Mouse (Mus musculus) hindbrain, postnatal 0 days (tissue): ENCODE results near the gene Fgf2. TPM values are rescaled to one million over a fixed set of nuclear protein-coding genes. Genes with fewer than 3 reads are reported as not detected.

Experiments used
- ATAC-seq: fragments of 200-750 bp; cut with Nextera tagmentation; 2 replicates; pipeline ENCODE4 v1.8.0; 2017; ENCODE audit warnings: mild to moderate bottlenecking, moderate TSS enrichment, moderate library complexity
- DNase-seq: peaks from one replicate; pipeline ENCODE4 v3.0.0-alpha.2; 2015; ENCODE audit warnings: low spot score
- H3K27ac ChIP-seq: fragments of 300-500 bp; sonication (generic); 2 replicates; pipeline ENCODE4 v1.5.1; 2014; ENCODE audit warnings: mild to moderate bottlenecking
- H3K27me3 ChIP-seq: fragments of 300-500 bp; sonication (generic); 2 replicates; pipeline ENCODE4 v1.6.1; 2014; ENCODE audit warnings: low read length, mixed read lengths; ENCODE audit not compliant: insufficient read depth
- H3K36me3 ChIP-seq: fragments of 300-500 bp; sonication (generic); 2 replicates; pipeline ENCODE4 v1.6.1; 2014; ENCODE audit warnings: low read length, mixed read lengths; ENCODE audit not compliant: insufficient read depth
- H3K4me1 ChIP-seq: fragments of 300-500 bp; sonication (generic); 2 replicates; pipeline ENCODE4 v1.6.1; 2014; ENCODE audit warnings: antibody characterized with exemption, low read length, mixed read lengths; ENCODE audit not compliant: insufficient read depth
- H3K4me2 ChIP-seq: fragments of 300-500 bp; sonication (generic); 2 replicates; pipeline ENCODE4 v1.6.1; 2014; ENCODE audit warnings: low read depth, mild to moderate bottlenecking, low read length, moderate library complexity, mixed read lengths
- H3K4me3 ChIP-seq: fragments of 300-500 bp; sonication (generic); 2 replicates; pipeline ENCODE4 v1.5.1; 2014; ENCODE audit warnings: low read length
- H3K9ac ChIP-seq: fragments of 300-500 bp; sonication (generic); replicated peaks from 2 replicates; pipeline ENCODE4 v1.6.1; 2014; ENCODE audit warnings: mild to moderate bottlenecking, low read length, moderate library complexity, mixed read lengths
- H3K9me3 ChIP-seq: fragments of 300-500 bp; sonication (generic); 2 replicates; pipeline ENCODE4 v1.6.1; 2016; ENCODE audit warnings: low read length, mixed read lengths
- CTCF ChIP-seq: IDR thresholded peaks from 2 replicates; pipeline ENCODE4 v1.5.1; 2016; ENCODE audit warnings: antibody characterized with exemption, control low read depth, low read depth
- WGBS: fragments of 180-500 bp; shearing (Covaris S2); extraction: QIAGEN DNeasy Blood & Tissue Kit; methylation state at CpG from one replicate; pipeline ENCODE4 v1.1.7; 2014; 5-methylcytosine and 5-hydroxymethylcytosine counted together
- polyA plus RNA-seq: library from polyadenylated mRNA; unstranded; fragments of >200 nt; fragmentation: Nextera tagmentation; extraction: Ambion mirVana; gene quantifications from 2 replicates; pipeline ENCODE4 v1.2.1, GENCODE M21; 2015
- total RNA-seq: library from RNA; depleted of rRNA; stranded (reverse); fragments of >200 nt; gene quantifications from 2 replicates; pipeline ENCODE4 v1.2.3, GENCODE M21; 2014

Fgf2 gene
- total and polyA plus RNA-seq, 2 experiments from 2014 or later: 1.1 to 2.9 TPM

DNA sequence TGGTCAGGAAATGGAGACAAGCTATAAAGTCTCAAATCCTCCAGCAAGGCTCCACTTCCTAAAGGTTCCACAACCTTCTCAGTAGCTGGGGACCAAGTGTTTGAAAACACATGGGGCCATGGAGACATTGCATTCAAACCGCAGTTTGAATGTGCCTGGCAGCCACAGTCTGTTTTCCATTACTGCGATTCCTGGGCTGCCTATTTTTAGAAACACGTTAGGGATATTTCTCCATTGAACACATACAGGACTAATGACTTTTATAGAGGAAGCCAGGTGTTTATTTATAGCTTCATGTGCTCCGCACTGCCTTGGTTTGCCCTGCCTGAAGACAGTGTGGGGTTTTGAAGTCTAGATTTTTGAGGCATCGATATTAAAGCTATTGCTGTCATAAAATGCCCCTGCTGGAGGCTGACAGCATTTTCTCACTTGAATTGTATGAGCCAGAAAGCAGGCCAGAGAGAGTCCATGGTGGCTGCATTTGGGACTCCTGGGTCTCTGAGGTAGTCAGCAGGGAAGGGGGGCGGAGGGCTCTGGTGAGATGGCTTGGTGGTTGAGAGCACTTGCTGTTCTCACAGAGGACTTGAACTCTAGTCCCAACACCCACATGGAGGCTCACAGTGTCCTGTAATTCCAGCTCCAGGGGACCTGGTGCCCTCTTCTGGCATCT is 35.1 kb downstream of the Fgf2 start:
- 0 out of 2 replicates have a peak, but pooled peaks have one; percentile 7 for TF ChIP-seq CTCF
- 0 out of 2 replicates have a peak, but pooled peaks cover 3% of the 10 kb centered on the region for H3K4me1 ChIP-seq
- no peak for ATAC-seq
- H3K9me3 ChIP-seq: no peaks in the 10 kb centered on the region
- 78% methylated on average over 6 of the region's 6 CpGs for WGBS
- H3K27me3 ChIP-seq: no peaks in the 10 kb centered on the region
- no peak overlapping the region for H3K4me3 ChIP-seq
- H3K27ac ChIP-seq: no peak overlapping the region
- no peak overlapping the region for H3K9ac ChIP-seq
- DNase-seq: no peak
- H3K4me2 ChIP-seq: no peak overlapping the region
- no peaks in the 10 kb centered on the region for H3K36me3 ChIP-seq

GRCm38 (mm10) chr3:37387310-37387709 is 39.2 kb downstream of the Fgf2 start:
- no peaks in the 10 kb centered on the region for H3K27me3 ChIP-seq
- H3K9ac ChIP-seq: no peak overlapping the region
- no peaks in the 10 kb centered on the region for H3K9me3 ChIP-seq
- no peak for ATAC-seq
- H3K4me3 ChIP-seq: no peak overlapping the region
- H3K4me2 ChIP-seq: no peak overlapping the region
- 90% methylated on average over 6 of the region's 6 CpGs for WGBS
- H3K27ac ChIP-seq: no peak overlapping the region
- no peak for DNase-seq
- H3K4me1 ChIP-seq: no peaks in the 10 kb centered on the region
- H3K36me3 ChIP-seq: no peaks in the 10 kb centered on the region
- no peak for TF ChIP-seq CTCF

DNA sequence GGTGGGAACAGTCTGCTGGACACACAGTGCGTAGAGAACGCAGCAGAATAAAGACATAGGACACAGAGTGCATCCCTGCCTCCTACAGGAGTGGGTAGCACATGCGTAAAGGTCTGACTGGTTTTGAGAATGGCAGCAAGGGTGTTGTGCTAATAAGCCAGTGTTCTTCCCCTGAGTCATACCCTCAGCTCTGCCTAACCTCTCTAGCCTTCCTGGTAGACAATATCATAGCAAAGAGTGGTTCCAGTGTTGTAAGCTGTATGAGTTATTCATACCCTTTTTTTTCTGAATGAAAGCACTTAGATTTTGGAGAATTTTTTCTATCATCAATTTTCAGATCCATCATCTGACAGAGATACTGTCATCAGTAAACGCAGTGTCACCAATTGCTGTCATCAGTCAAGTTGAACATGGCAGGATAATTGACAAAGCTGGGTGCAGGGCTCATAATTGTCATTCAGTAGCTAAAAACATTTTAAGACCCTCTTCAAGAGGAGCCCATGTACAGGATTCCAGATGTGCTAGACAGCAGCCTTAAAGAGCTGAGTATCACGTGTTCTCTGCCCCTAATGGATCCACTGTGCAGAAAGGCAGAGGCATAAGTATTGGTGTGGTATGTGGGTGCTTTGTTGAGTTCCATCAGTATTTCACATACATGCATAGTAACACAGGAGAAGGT is 48.9 kb downstream of the Fgf2 start:
- DNase-seq (no peak), ATAC-seq (no peak)
- WGBS: 90% methylated on average over 5 of the region's 5 CpGs
- Histone ChIP-seq H3K27ac (no peak overlapping the region), H3K4me1 (0 out of 2 replicates have a peak, but pooled peaks cover 6% of the 10 kb centered on the region), H3K9ac (no peak overlapping the region), H3K27me3 (no peaks in the 10 kb centered on the region), H3K9me3 (no peaks in the 10 kb centered on the region), H3K36me3 (no peaks in the 10 kb centered on the region), H3K4me2 (no peak overlapping the region), H3K4me3 (no peak overlapping the region)
- no peak for TF ChIP-seq CTCF

DNA sequence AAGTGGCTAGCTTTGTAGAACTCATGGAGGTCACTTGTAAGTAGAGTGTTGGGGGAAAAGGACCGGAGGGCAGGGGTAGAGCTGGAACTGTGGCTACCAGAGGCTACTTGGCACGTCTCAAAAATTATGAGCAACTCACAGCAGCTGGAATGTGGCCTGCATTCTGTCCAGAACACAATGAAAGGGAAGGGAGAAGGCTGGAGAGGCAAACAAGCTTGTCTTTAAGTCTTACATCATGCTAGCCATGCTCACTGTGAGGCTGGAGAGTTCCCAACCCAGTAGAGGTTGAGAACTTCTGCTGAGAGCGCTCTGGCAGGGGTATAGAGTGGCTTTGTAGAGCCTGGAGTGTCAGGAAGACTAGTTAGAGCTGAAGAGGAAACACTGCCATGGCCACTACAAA is 49.5 kb downstream of the Fgf2 start:
- H3K27ac ChIP-seq: no peak overlapping the region
- DNase-seq (no peak), ATAC-seq (no peak)
- no peaks in the 10 kb centered on the region for H3K9me3 ChIP-seq
- H3K4me2 ChIP-seq: no peak overlapping the region
- H3K4me3 ChIP-seq: no peak overlapping the region
- 0 out of 2 replicates have a peak, but pooled peaks cover 6% of the 10 kb centered on the region for H3K4me1 ChIP-seq
- no peak overlapping the region for H3K9ac ChIP-seq
- no peak for TF ChIP-seq CTCF
- 82% methylated on average over 3 of the region's 3 CpGs for WGBS
- no peaks in the 10 kb centered on the region for H3K36me3 ChIP-seq
- H3K27me3 ChIP-seq: no peaks in the 10 kb centered on the region

- DNase-seq (peak; percentile 81), ATAC-seq (peak; percentile 92)
- Histone ChIP-seq H3K9ac (no peak overlapping the region), H3K27me3 (no peaks in the 10 kb centered on the region), H3K9me3 (no peaks in the 10 kb centered on the region), H3K4me1 (0 out of 2 replicates have a peak, but pooled peaks cover 6% of the 10 kb centered on the region), H3K4me2 (no peak overlapping the region), H3K27ac (peak overlapping the region; percentile 26; the same call in 1 of the 2 replicates), H3K36me3 (no peaks in the 10 kb centered on the region), H3K4me3 (no peak overlapping the region)
- WGBS: 72% methylated on average over 7 of the region's 7 CpGs
- TF ChIP-seq CTCF: no peak
Observed at GRCm38 (mm10) chr3:37398661-37399395, 50.7 kb downstream of the Fgf2 start.

- Histone ChIP-seq H3K9me3 (no peaks in the 10 kb centered on the region), H3K4me3 (no peak overlapping the region), H3K4me2 (no peak overlapping the region), H3K9ac (no peak overlapping the region), H3K27ac (no peak overlapping the region), H3K4me1 (0 out of 2 replicates have a peak, but pooled peaks cover 6% of the 10 kb centered on the region), H3K36me3 (no peaks in the 10 kb centered on the region), H3K27me3 (no peaks in the 10 kb centered on the region)
- ATAC-seq (no peak), DNase-seq (no peak)
- 71% methylated on average over 11 of the region's 11 CpGs for WGBS
- TF ChIP-seq CTCF: no peak
Observed at GRCm38 (mm10) chr3:37401729-37402610, 53.8 kb downstream of the Fgf2 start.
